Mouse (Mus musculus) lung, embryonic 14.5 days (tissue): ENCODE measurements around the gene Dnah14. TPM values are rescaled to one million over a fixed set of nuclear protein-coding genes. Genes with fewer than 3 reads are reported as not detected.
A peak's percentile ranks its signal among the peaks of the same experiment; 100 is the strongest.

Source experiments
- ATAC-seq: fragments of 200-750 bp; cut with Nextera tagmentation; 2 replicates; pipeline ENCODE4 v1.8.0; 2017; ENCODE audit warnings: mild to moderate bottlenecking, moderate TSS enrichment, moderate library complexity; ENCODE audit not compliant: insufficient read depth
- DNase-seq: peaks from one replicate; pipeline ENCODE4 v3.0.0-alpha.2; 2015
- H3K27ac ChIP-seq: fragments of 300-500 bp; sonication (generic); 2 replicates; pipeline ENCODE4 v1.5.1; 2014; ENCODE audit warnings: low read depth, mild to moderate bottlenecking, moderate library complexity
- H3K27me3 ChIP-seq: fragments of 300-500 bp; sonication (generic); 2 replicates; pipeline ENCODE4 v1.6.1; 2014; ENCODE audit warnings: low read length, control low read depth; ENCODE audit not compliant: insufficient read depth
- H3K36me3 ChIP-seq: fragments of 300-500 bp; sonication (generic); 2 replicates; pipeline ENCODE4 v1.6.1; 2014; ENCODE audit warnings: control low read depth; ENCODE audit not compliant: insufficient read depth
- H3K4me1 ChIP-seq: fragments of 300-500 bp; sonication (generic); 2 replicates; pipeline ENCODE4 v1.6.1; 2014; ENCODE audit warnings: antibody characterized with exemption, control low read depth; ENCODE audit not compliant: insufficient read depth
- H3K4me2 ChIP-seq: fragments of 300-500 bp; sonication (generic); 2 replicates; pipeline ENCODE4 v1.6.1; 2014; ENCODE audit warnings: mild to moderate bottlenecking
- H3K4me3 ChIP-seq: fragments of 300-500 bp; sonication (generic); 2 replicates; pipeline ENCODE4 v1.5.1; 2014; ENCODE audit warnings: low read depth, low read length
- H3K9ac ChIP-seq: fragments of 300-500 bp; sonication (generic); 2 replicates; pipeline ENCODE4 v1.6.1; 2014
- H3K9me3 ChIP-seq: fragments of 300-500 bp; sonication (generic); 2 replicates; pipeline ENCODE4 v1.6.1; 2016; ENCODE audit warnings: low read depth, low read length, control low read depth
- CTCF ChIP-seq: IDR thresholded peaks from 2 replicates; pipeline ENCODE4 v1.5.1; 2016; ENCODE audit warnings: antibody characterized with exemption, low read depth
- WGBS: fragments of 180-500 bp; shearing (Covaris S2); extraction: QIAGEN DNeasy Blood & Tissue Kit; methylation state at CpG from one replicate; pipeline ENCODE4 v1.1.7; 2014; 5-methylcytosine and 5-hydroxymethylcytosine counted together
- polyA plus RNA-seq: library from polyadenylated mRNA; unstranded; fragments of >200 nt; fragmentation: Nextera tagmentation; extraction: Ambion mirVana; gene quantifications from 2 replicates; pipeline ENCODE4 v1.2.1, GENCODE M21; 2014

Dnah14 gene
- polyA plus RNA-seq, 1 experiment from 2014 or later = 2.3 TPM

DNA sequence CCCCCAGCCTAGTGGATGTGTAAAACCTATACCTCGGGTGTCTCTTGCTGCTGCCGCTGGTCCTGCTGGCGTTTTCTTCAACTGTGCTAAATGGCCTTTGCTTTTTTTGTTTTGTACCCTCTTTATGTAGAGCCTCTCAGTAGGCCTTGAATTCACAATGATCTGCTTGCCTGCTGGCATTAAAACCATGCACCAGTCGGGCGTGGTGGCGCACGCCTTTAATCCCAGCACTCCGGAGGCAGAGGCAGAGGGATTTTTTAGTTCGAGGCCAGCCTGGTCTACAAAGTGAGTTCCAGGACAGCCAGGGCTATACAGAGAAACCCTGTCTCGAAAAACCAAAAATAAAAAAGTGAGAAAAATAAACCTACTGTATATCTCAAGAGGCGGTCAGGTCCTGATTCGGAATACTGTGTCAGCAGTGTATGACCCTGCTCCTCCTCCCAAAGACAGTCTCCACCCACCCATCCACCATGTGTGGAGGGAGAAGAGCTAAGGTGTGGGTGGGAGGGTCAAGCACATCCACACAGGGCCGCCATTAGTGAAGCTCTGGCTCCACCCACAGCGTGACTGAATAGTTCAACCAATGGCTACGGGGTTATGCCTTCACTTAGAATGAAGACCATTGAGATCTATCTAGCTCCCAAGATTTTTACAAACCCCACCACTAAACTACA, 268.7 kb downstream of the Dnah14 start:
- DNase-seq (no peak), ATAC-seq (no peak)
- 76% methylated on average over 15 of the region's 15 CpGs for WGBS
- Histone ChIP-seq H3K9me3 (no peaks in the 10 kb centered on the region), H3K36me3 (no peaks in the 10 kb centered on the region), H3K9ac (no peak overlapping the region), H3K27ac (no peak overlapping the region), H3K4me2 (no peak overlapping the region), H3K4me1 (peaks cover 12% of the 10 kb centered on the region), H3K4me3 (no peak overlapping the region), H3K27me3 (no peaks in the 10 kb centered on the region)
- TF ChIP-seq CTCF = no peak

DNA sequence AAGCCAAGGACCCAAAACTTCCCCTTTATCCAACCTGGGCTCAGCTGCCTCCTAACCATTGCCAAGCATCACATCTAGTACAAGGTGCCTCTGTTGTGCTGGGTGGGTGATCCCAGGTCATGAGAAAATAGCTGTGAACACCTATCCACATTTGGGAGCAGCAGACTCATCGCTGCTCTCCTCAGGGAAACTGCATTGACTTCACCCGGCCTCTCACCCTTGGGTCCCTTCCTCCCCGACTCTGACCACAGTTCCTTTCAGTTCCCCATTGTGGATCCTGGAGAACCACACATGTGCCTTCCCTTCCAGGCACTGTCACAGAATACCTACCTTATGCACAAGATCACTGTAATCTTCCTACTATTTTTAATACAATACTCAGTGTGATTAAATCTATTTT, 269.4 kb downstream of the Dnah14 start:
- Histone ChIP-seq H3K27ac (no peak overlapping the region), H3K27me3 (no peaks in the 10 kb centered on the region), H3K9me3 (no peaks in the 10 kb centered on the region), H3K36me3 (no peaks in the 10 kb centered on the region), H3K4me3 (no peak overlapping the region), H3K4me1 (peaks cover 6% of the 10 kb centered on the region; the same call in 1 of the 2 replicates), H3K9ac (no peak overlapping the region), H3K4me2 (no peak overlapping the region)
- DNase-seq (no peak), ATAC-seq (no peak)
- no peak for TF ChIP-seq CTCF
- 81% methylated on average over 3 of the region's 3 CpGs for WGBS

DNA sequence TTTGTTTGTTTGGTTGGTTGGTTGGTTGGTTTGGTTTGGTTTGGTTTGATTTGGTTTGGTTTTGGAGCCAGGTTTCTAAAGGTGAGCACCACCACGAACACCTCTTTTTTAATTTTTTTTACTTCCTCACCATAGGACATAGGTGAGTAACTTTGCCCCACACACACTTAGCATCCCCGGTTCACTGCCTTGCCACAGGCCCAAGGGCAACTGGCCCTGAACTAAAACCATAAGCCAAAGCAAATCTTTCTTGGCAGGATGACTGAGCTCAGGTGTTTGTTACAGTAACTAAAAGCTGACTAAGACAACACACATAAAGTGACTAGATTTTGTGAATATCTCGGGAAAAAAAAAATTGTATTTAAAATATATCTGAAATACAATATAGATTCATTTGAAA, 271.0 kb downstream of the Dnah14 start:
- H3K4me2 ChIP-seq = no peak overlapping the region
- no peak for DNase-seq
- H3K4me3 ChIP-seq = no peak overlapping the region
- ATAC-seq = no peak
- WGBS = 83% methylated on average over 3 of the region's 3 CpGs
- H3K27ac ChIP-seq = no peak overlapping the region
- TF ChIP-seq CTCF = no peak
- H3K36me3 ChIP-seq = no peaks in the 10 kb centered on the region
- peaks cover 5% of the 10 kb centered on the region; the same call in 1 of the 2 replicates for H3K4me1 ChIP-seq
- H3K27me3 ChIP-seq = no peaks in the 10 kb centered on the region
- H3K9me3 ChIP-seq = no peaks in the 10 kb centered on the region
- no peak overlapping the region for H3K9ac ChIP-seq

- WGBS = 72% methylated on average over 1 of the region's 1 CpGs
- peak; percentile 30; the same call in 1 of the 2 replicates for ATAC-seq
- no peaks in the 10 kb centered on the region for H3K36me3 ChIP-seq
Observed at GRCm38 (mm10) chr1:181848210-181848609, 271.9 kb downstream of the Dnah14 start.

DNA sequence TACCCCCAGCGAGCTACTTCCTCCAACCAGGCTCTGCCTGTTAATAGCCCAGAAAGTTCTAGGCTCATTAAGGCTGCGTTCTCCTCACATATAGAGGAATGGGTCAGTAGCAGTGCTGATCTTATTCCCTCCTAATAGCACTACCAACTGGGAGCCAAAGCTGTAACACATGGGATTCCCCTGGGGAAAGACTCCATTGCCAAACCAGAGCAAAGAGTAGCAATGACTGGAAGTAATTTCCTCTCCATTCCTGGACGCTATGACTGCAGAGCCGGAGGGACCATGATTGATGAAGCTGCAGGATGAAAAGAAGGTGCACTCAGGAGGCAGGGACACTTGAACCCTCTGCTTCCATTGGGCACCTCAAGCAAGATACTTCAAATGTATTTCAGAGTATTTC, 274.1 kb downstream of the Dnah14 start:
- no peak overlapping the region for H3K4me3 ChIP-seq
- no peak overlapping the region for H3K4me2 ChIP-seq
- 68% methylated on average over 4 of the region's 4 CpGs for WGBS
- H3K27ac ChIP-seq = no peak overlapping the region
- ATAC-seq (no peak), DNase-seq (no peak)
- H3K36me3 ChIP-seq = no peaks in the 10 kb centered on the region
- H3K4me1 ChIP-seq = peaks cover 4% of the 10 kb centered on the region; the same call in 1 of the 2 replicates
- no peaks in the 10 kb centered on the region for H3K27me3 ChIP-seq
- H3K9me3 ChIP-seq = no peaks in the 10 kb centered on the region
- H3K9ac ChIP-seq = no peak overlapping the region
- TF ChIP-seq CTCF = no peak

More at GRCm38 (mm10) chr1:181848210-181848609, 271.9 kb downstream of the Dnah14 start:
- no peak overlapping the region for H3K4me2 ChIP-seq
- H3K27me3 ChIP-seq = no peaks in the 10 kb centered on the region
- H3K4me3 ChIP-seq = no peak overlapping the region
- peak; percentile 47 for DNase-seq
- peaks cover 4% of the 10 kb centered on the region; the same call in 1 of the 2 replicates for H3K4me1 ChIP-seq
- no peaks in the 10 kb centered on the region for H3K9me3 ChIP-seq
- no peak for TF ChIP-seq CTCF
- no peak overlapping the region for H3K27ac ChIP-seq
- no peak overlapping the region for H3K9ac ChIP-seq

DNA sequence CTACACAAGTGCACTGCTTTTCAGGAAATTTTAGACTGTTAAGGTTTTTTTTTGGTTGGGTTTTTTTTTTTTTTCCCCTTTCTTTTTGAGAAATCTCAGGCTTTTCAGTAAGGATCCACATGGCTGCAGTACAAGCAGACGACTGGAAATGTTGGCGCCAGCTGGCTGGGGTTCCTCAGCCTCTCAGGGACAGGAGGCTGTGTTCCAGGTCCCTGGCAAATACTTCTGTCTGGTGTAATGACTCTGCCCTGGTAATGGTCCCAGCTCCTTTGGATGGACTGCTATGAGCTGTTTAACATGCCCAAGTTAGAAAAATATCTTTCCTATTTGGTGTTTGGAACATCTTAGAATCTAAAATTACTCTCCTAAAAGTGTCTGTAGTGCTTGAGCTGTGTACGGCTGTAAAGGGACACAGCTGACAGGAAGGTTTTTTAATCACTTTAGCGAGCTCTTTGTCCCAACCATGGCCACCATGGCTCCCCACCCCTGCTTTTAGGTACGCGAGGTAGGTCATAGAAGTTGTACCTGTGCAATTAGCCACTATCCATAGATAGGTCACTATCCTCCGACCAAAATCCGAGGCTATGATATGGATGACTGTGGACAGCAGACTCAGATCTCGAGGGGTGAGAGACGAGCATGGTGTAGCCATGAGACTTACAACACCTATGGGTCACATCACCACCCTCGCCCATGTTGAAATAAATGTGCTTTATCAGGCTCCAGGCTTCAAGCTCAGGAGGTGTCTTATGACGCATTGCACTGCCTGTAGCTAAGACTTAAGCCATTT, 275.4 kb downstream of the Dnah14 start:
- no peaks in the 10 kb centered on the region for H3K36me3 ChIP-seq
- WGBS = 56% methylated on average over 12 of the region's 12 CpGs
- H3K4me3 ChIP-seq = no peak overlapping the region
- no peak for TF ChIP-seq CTCF
- ATAC-seq = no peak
- H3K4me1 ChIP-seq = peaks cover 4% of the 10 kb centered on the region; the same call in 1 of the 2 replicates
- H3K9me3 ChIP-seq = no peaks in the 10 kb centered on the region
- H3K27me3 ChIP-seq = no peaks in the 10 kb centered on the region
- no peak overlapping the region for H3K27ac ChIP-seq
- H3K9ac ChIP-seq = no peak overlapping the region
- DNase-seq = no peak
- no peak overlapping the region for H3K4me2 ChIP-seq

DNA sequence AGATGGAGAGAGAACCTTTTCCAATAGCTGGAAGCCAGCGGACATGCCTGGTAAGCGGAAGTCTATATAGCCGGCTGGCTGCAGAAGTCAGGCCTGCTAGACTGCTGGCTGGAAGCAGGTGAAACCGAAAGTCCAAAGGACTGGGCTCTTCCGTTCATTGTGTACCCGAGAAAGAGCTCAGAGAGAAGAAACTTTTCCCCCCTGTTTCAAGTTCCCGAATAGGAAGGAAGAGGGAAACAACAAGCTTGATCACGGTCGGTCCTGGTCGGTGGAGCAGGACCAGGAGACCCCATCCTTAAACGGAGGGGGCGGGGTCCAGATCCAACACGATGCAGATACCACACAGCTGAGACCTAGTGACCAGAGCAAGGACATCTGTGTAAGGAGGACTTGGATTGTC, 276.1 kb downstream of the Dnah14 start:
- Histone ChIP-seq H3K27me3 (no peaks in the 10 kb centered on the region), H3K9me3 (no peaks in the 10 kb centered on the region; the same call in 1 of the 2 replicates), H3K9ac (no peak overlapping the region), H3K27ac (peak overlapping the region; percentile 81; the same call in 1 of the 2 replicates), H3K36me3 (no peaks in the 10 kb centered on the region), H3K4me2 (peak overlapping the region; percentile 57), H3K4me1 (peaks cover 4% of the 10 kb centered on the region; the same call in 1 of the 2 replicates), H3K4me3 (peak overlapping the region; percentile 19)
- ATAC-seq (peak; percentile 66; the same call in 1 of the 2 replicates), DNase-seq (peak; percentile 55)
- no peak for TF ChIP-seq CTCF
- 35% methylated on average over 13 of the region's 13 CpGs for WGBS
